Mouse (Mus musculus) spleen, postnatal 36 days (tissue): Measurements from ENCODE around the gene Metrn.

Experiments used
- DNase-seq, 2 experiments: peaks; one replicate each; pipeline ENCODE4 v3.0.0; 2022; ENCODE audit warnings: low spot score in 2 of 2, mixed read lengths in 1 of 2

Metrn gene

DNA sequence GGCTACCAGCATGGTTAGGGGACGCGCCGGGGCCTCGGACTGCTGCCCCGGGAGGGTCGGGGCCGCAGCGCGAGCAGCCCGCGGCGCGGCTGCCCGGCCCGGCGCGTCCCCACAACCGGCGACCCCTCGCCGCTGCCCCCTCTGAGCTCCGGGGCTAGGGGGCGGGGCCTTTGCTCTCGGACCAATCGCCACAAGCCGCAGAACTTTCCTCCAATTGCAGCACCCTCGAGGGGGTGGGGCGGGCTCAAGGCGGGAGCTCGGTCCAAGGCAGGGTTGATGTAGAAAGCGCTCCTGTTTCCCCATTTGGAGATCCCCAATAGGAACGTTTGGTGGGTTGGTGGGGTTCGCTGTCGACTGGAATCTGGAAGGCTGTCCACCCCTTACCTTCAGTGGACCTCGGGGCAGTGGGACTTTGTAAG lies at the start of gene Metrn:
Gene Metrn, minus strand, starts transcription at position 186 of the 419 bp plus-strand sequence.
- DNase-seq = peak; percentile 84 to 85

DNA sequence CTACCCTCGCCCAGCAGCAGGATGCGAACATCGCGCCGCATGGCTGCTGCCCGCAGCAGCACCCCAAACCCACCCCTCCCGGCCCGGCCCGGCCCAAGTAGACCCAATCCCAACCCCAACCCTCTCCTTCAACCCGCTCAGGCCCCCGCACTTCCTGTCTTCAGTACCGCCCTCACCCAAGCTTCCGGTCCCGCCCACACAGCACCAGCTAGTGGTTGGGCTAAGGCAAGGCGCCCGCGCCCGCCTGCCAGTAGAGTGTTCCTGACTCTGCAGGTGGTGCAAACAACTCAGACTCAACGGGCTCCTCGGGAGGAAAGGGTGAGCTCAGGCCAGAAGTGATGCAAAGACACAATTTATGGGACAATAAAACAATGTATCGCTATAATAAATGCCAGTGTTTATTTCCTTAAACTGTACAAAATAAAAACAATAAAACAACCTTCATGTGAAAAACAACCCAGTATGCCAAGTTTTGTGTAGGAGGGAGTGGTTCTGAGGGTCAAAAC lies 47.5 kb upstream of the Metrn start, which contains the start of gene Rhot2:
Gene Rhot2, minus strand, starts transcription at position 456 of the 506 bp plus-strand sequence.
- DNase-seq = peak; percentile 97

DNA sequence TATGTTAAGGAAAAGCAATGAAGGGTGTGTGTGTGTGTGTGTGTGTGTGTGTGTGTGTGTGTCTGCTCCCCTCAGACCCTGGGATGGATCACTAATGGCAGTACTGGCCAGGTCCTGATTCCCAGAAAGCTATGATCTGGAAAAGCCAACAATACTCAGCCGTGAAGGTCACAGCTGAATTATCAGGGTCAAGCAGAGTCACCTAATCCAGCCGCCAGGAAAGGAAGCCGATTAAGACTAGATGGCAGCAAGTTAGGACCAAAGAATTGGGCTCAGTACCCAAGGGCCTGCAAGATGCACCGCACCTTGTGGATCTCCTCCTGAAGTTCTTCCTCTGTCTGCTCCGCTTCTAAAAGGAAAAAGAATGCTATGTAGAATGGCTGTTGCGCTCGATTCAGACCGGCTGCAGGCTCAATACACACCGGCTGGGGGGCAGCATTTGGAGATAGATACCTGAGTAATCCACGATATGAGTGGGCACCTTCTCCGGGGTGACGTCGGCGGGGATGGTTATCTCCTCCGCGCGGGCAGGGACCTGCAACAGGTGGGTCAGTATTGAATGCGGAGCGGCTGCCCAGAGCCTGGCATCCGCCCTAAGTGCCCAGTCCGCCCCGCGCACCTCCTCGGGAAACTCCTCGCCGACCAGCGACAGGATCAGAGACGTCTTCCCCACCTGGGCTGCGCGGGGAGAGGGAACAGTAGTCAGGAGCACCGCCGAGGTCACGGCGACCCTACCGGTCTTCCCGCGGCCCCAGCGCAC lies 46.9 kb upstream of the Metrn start:
- peak in 1 of 2 experiments; percentile 35 for DNase-seq

DNA sequence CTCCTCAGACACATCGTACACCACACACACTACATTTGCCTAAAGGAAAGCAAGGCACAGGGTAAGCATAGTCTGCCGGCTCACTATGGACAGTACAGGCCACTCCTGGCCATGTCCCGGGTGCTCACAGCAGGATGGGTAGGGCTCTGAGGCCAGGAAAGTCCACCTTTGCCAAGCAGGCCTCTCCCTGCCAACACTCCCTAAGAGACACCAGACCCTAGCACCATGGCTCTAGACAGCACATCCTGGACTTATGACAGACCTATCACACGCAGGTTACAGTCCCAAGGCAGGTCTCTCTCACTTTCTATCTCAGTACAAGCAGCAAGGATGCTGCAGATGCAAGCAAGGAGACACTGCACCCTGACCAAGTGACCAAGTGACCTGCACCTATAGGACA lies 46.2 kb upstream of the Metrn start:
- DNase-seq = no peak

DNA sequence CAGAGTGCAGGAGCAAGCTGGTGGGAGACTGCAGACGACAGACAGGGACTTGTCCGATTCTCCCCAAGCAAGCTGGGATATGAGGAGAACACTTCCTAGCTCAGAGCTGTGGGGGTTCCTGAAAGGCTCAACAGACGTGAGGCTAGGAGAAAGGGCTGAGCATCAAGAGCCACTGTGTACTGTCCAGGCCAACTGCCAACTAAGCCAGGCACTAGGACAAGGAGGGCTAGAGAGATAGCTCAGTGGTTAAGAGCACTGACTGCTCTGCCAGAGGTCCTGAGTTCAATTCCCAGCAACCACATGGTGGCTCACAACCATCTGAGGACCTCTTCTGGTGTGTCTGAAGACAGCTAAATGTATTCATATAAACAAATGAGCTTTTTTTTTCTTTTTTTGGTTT lies 45.6 kb upstream of the Metrn start:
- no peak for DNase-seq

DNA sequence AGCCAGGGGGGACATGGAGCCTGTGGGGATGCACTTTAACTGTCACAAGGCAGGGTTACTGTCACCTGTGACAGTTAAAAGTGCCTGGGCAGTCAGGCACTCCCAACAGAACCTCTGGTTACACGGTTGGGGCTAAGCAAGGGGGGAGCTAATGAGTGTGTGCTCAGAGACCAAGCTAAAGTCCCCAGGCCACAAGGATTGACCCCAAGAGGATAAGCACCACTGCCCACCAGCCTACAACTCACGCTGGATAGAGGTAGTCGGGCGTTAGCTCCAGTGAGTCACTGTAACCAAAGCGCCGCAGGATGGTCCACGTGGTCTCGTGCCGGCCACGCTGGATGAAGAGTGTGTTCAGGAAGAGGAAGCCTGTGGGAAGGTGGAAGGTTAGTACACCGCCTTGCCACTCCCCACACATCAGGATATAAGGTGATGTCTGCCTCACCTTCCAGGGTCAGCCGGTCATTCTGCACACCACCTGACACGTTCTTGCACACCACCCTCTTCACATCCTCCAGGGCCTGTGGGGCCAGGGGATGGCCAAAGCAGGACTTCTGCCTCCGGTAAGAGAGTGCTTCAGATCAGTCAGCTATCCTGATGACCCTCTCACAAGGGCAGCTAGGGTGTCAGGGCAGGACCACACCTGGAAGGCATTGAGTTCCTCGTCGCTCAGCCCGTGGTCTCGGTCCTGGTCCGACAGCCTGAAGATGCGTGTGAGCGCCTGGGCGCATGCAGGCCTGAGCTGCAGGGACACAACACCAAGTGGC lies 44.4 kb upstream of the Metrn start, which contains the start of gene Gm20683:
Gene Gm20683, minus strand, starts transcription at position 647 of the 764 bp plus-strand sequence.
- DNase-seq = no peak

DNA sequence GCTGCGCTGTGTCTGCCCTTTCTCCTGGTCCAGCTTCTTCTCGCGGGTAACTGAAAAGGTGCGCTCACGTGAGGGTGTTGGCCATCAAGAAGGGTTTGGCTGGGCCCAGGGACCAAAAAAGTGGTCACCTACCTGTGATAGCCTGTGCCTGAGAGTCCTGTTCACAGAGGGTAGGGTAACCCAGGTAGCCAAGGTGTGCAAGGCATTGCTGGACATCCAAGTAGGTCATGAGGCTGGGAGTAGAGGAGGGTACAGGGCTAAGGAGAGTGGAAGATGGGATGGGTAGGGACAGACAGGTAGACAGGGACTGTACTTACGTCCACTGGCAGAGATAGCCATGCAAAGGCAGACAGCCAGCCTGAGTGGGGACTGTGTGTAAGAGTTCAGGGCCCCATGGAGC lies 43.6 kb upstream of the Metrn start:
- DNase-seq = no peak

DNA sequence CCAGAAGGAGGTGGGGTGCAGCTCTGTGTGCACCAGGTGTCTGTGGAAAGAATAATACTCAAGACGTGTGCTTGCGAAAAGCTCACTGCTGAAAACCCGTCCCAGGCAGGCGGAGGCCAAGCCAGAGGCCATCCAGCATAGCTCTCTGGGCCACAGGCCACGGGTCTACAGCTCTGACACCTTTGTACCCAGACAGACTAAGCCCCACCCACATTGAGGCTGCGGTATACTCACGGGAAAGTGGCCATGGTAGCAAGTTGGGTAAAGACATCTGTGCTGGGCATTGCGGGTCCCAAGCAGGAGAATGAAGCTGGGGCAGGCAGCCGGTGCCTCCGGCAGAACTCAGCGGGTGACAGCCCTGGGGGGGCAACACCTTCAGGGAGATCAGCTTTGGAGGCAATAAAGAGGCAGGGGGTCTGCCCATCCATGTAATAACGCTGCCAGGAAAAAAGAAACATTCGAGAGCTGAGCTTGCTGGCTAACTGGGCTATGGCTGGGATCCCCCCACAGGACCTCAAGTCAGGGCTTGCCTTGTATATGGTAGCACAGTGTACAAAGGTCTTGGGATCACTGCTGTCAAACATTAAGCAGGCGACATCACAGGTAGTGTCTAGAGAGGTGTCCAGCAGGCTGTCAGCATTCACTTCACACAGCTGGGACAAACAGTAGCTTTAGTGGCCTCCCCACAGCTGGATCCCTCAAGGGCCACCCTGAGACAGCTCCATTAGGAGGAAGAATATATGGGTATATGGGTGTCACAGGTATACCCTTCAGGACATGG lies 42.7 kb upstream of the Metrn start:
- DNase-seq = no peak

DNA sequence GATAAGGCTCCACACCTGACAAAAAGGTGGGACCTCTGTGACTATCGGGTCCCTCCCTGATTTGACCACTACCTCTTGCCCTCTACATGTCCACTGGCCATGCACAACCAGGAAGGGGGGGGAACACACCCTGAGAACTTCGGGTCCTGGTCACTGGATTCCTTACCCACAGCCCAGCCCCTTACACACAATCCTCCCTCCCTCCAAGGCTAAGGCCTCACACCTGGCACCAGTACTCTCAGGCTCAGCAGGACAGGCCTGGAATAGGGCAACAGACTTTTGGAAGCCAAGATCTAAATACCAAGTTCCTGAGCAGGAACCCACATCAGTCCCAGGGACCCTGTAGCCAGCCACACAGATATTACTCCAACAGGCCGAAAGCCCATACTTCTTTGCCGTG lies 42.0 kb upstream of the Metrn start:
- no peak for DNase-seq

DNA sequence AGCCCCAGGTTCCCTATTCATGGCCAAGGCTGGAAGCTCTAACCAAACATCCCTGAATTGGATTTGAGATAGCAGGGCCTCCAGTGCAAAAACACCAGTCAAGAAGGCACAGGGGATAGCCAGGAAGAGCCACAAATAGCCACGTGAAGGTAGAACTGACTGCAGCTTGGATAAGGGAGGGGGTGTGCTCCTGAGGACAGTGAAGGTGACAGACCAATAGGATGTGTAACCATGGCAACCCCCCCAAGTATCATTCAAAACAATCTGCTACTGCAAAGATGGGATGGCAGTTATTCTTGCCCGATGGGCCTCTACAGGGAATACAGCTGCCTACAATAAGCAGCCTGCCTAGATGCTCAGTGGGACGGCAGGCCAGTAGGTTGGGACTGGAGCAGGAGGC lies 40.6 kb upstream of the Metrn start:
- no peak for DNase-seq

DNA sequence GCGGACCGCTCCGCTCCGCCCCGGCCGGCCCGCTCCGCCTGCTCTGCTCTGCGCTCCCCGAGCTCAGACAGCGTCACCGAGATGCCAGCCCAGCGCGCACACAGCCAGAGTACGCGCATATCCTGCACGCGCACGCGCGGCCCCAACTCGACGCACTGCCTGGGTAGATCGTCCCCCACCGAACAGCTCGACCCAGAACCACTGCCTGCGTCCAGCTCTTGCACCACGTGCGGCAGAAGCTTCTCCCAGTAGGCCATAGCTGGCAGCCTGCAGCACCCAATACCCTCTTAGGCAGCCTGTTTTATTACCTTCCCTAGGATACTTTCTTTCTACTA lies 40.1 kb upstream of the Metrn start, which contains the start of gene Rhbdl1:
Gene Rhbdl1, minus strand, starts transcription at position 220 of the 335 bp plus-strand sequence.
- no peak for DNase-seq

DNA sequence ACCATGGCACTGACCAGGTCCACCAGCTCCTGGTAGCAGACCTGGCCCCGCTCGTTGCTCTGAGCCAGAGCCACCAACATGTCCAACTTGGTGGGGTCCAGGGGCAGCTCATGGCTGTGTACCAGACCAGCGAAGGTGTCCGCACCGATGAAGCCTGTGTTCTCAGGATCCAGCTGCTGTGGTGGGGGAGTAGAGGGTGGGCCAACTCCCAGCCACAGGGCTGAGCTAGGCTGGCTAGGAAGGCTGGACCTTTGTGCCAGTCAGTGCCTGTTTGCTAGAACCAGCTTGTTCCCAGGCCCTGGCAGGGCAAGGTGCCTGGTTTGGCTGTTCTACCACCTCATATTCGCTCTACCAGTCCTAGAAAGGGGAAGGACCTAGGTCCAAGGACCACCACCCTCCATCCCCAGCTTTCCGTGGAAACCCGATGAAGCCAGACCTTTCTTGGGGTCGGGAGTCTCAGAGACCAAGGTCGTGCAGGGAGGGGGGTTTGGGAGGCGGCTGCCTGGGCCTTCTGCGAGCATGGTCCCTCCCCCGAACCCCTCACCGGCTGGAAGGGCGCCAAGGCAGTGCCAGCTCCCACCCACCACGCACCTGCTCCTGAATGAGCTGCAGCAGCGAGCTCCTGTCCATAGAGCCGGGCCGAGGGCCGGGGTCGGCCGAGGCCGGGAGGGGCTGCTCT lies 39.6 kb upstream of the Metrn start:
- no peak for DNase-seq

DNA sequence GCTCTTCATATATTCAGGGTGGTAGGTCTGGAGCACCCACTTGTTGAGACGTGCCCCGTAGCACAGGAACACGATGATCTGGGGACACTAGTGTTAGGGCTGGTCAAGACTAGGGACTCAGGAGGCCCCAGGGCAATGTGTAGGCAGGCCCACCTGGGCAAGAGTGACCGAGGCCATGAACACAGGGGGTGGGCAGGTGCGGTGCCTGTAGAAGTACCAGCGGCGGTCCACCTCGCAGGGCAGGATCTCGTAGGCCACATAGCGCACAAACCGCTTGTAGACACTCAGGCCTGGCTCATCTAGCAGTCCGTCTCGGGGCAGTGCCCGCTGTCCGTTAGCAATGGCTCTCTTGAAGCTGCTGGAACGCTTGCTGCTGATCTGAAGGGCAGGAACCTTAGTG lies 38.9 kb upstream of the Metrn start:
- no peak for DNase-seq

DNA sequence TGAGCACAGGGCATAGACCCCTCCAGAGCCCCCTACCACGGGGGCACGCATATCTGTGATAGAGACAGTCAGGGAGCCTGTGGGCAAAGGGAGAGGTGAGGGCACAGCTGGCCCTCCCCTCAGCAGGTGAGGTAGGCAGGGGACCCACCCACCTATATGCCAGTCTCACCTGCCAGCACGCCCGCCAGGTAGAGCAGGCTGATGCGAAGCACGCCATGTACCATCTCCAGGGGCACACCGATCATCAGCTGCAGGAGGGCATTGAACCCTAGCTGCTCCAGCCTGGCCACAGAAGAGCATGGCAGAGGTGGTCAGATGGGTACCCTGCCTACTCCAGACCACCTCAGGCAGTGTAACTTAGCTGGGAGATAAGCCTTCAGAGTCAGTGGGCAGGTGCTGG lies 38.4 kb upstream of the Metrn start:
- no peak for DNase-seq

DNA sequence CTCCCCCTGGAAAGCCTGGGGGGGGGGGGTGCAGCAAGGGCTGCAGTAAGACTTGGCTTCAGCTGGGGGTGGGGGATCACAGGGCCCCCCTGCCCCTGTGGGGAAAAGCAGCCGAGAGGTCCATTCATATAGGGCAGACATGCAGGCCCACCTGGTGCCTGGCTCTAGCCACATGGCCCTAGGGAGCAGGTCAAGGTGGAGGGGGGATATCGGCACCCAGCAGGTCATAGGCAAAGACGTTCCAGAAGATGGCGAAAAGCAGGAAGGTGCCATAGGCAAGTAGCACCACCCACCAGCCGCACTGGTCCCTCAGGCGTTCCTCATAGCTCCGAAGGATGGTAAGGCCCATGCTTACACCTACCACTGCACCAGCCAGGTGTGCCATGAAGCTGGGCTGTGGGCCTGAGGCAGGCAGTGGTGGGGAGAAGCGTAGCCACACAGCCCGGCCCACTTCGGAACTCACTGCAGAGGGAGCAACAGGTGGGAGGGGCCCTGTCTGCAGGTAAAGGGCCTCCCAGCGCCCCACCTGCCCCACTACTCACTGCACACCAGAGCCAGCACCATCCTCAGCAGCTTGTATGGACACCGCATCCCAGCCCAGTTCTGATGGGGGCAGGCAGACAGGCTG lies 37.8 kb upstream of the Metrn start:
- no peak for DNase-seq

DNA sequence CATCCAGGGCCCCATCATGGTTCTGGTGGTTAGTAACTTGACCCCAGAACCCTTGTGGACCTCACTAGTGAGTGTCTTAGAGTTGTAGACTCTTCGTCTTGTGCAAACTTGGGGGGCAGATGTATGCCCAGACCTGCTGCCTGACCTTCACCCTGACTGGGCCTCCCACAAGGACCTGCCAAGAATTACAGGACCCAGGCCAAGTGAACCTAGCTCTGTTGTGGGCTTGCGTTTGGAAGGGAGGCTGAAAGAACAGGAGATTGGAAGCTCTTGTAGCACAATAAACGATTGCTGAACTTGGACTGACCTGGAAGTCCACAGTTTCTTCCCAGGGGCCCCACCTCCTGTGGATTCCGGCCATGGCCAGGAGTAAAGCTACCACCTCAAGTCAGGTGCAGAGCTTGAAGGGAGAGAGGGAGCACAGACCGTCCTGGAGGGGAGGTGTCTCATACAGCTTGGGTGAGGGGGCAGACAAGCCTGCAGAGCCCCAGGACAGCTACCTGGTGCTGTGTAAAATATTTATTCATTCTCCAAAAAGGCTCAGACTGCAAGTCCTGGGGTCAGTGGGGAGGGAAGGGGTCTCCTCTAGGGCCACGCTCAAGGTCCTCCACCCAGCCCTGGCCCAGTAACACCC lies 37.1 kb upstream of the Metrn start:
- DNase-seq = no peak

DNA sequence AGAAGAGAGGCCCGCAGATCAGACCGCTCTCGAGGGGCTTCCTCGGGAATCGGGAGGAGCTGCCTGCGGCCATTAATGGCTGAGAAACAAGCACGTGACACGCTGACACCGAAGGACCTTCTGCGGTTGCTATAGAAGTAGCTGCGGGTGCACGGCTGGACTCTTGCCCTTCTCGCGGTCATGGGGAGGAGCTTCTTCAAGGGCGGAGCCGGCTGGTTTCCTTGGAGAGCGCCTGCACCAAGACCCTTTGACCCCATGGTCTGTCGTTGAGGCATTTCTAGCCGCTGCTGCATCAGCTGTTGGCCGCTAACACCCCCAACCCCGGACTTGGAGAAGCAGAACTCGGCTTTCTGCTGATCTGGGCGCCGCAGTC lies 36.3 kb upstream of the Metrn start, which contains the start of gene Stub1:
Gene Stub1, minus strand, starts transcription at position 114 of the 373 bp plus-strand sequence.
- peak; percentile 71 to 76 for DNase-seq

DNA sequence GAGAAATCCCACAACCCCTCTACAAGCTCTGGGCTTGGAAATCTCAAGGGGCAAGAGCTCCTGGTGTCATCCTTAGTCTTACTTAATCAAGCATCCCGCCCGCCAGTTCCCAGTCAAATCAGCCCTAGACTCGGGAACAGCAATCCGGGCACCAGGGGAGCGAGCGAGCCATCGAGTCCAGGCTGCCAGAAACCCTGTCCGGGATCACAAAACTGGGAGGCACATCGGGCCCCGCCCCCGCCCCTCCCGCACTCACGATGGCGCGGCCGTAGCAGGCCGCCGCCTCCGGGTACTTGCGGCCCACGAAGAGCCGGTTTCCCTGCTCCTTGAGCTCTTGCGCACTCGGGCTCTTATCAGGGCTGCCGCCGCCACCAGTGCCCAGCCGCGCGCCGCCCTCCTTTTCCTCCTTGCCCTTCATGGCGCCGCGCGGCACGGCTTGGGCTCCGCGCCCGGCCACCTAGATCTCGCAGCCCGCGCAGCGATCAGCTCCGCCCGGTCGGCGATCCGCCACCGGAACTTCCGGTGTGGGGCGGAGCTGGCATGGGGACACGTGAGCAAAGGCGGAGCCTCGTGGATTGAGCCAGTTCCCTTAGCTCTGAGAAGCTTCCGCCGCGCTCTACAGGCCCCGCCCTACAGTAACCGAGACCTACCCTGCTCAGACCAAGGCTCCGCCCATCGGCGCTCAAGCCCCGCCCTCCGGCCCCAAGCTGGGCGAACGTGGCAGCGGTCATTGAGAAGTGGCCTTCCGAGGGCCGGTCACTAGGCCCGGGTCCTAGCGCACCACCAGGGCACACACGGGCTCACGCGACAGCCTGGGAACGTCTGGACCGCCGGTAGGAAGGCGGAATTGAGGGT lies 35.7 kb upstream of the Metrn start:
- DNase-seq = peak; percentile 99
